Mouse (Mus musculus): ENCODE data around the gene Fgfr2.

Fgfr2 gene

DNA sequence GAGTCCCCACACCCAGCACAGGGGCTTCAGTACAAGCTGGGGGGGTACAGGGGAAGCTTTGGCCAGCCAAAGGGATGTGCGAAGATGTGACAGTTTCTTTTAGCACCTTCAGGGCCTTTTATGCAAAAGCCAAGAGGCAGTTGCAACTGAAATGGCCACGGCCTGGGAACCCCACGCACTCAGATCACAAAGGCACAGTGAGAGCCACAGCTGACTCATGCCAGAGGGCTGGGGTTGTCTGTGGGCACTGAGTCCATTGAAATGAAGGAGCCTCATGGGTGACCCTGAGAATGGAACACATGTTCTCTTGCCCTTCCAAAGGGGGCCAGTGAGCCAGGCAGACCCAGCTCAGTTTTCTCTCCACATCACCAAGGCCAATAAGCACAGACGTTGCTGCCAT lies 114.5 kb downstream of the Fgfr2 start:
- peak; percentile 6 for DNase-seq (ENCODE audit: low read depth, low spot score)

DNA sequence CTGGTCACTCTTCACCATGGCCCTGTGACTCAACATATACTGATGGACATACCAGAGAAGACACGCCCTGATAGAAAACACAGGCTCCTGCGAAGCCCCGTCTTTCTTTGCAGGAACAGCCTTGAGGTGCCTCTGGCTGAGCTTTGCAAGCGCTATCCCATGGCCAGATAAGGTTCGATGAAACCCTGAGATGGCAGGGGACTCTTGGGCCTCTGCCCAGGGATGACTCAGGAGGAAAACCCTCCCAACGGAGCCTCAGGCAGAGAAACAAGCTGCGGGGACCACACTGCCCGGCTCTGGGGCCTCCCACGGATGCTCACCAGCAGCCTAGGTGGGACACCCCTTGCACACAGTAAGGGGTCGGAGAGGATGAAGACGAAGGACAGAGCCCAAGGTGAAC lies 115.8 kb downstream of the Fgfr2 start:
- peak; percentile 92 for DNase-seq (ENCODE audit: low read depth, low spot score)

DNA sequence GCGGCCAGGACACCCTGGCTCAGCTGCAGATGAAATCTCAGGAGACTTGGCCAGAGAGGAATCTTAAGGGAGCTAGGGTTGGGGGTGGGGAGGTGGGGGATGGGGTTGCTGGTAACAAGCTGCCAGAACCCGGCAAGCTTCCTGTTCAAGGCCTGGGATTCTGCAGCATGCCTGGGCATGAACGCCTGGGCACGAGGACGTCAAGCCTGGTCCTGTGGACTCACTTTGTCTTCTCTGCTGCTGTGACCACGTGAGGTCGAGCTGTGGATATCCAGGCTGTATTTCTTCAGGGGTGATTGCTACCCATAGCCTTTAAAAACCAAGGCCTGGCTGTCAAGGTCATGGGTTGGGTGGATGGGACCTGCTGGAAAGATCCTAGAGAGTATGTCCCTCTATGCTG lies 117.4 kb downstream of the Fgfr2 start:
- DNase-seq (ENCODE audit: low read depth, low spot score) = no peak

DNA sequence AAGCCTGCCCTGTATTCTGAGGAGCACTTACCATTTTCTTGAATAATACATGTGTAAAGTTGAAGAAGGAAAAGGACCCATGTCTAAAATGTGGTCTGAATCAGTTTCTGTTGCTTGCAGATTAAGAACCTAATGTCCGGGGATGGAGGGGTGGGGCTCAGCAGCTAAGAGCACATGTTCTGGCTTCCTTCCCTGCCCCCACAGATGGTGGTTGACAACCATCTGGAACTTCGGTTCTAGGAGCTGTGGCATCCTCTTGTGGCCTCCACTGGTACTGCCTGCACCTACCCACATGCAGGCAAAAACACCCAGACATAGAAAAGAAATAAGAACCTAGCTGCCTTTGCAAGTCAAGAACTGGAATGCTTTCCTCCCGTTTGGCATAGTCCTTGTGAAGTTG lies 119.7 kb downstream of the Fgfr2 start:
- DNase-seq (ENCODE audit: low read depth, low spot score) = peak; percentile 87

DNA sequence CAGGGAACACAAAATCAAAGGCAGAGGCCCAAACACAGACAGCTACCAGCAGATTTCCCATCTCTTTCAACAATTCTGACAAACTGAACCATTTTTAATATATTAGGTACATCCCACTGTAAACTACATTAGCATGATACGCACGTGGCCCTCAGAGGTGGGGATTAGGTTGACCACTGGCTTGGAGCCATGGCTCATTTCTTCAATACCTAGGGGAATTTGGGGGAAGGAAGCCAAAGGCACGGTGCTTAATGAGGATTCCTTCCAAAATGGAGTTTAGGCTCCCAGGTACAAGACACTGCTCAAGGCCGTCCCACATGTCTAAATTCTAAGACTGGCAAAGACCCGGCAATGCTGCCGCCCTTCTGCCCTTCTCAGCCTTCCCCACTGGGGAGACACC lies 120.9 kb downstream of the Fgfr2 start:
- DNase-seq (ENCODE audit: low read depth, low spot score) = no peak

DNA sequence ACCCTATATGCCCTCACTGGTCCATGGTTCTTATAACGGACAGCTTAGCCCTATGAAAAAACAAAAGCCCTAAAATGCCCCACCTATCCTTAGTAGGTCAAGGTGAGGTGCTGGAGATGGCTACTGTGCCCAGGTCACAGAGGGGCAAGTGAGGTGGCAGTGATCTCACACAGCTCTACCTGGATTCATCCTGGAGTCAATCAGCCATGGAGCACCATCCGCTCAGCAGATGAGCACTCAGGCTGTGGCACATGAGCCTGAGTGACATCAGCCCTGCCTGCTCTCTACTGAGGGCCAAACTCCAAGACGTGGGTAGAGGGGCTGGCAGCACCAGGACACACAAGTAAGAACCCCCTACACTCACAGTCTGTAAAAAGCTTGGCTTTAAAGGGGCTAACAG lies 121.8 kb downstream of the Fgfr2 start:
- no peak for DNase-seq (ENCODE audit: low read depth, low spot score)

DNA sequence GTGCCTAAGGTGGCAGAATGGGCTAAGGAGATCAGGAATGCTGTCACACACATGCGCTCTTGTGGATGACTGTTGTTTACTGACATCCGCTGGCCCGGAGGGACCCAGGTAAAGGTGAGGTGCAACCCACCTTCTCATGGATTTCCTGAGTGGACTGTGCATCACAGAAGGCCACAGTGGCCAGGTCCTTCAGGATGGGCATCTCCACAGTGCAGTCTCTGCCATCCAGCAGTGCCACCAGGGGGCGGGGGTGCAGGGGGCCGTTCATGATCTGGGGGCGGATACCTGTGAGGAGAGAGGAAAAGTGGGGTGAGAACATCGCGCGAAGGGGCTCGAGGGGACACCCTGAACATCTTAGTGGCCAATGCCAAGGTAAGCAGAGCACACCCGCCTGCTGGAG lies 124.1 kb downstream of the Fgfr2 start:
- DNase-seq (ENCODE audit: low read depth, low spot score) = no peak

DNA sequence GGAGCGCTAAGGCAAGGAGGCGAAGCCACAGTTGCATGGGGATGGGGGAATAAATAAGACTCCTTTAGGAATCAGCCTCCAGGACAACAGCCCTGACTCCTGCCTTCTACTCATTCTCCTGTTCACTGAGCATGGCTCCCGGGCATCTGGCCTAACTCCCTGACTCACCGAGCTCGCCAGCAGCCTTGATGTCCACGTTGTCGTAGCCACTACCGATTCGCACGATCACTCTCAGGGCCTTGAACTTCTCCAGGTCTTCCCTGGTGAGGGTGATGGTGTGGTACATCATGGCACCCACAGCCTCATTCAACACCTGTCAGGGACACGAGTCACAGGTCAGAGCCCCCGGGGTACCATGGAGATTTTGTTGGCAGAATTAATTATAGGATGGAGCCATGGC lies 124.5 kb downstream of the Fgfr2 start:
- DNase-seq (ENCODE audit: low read depth, low spot score) = no peak

DNA sequence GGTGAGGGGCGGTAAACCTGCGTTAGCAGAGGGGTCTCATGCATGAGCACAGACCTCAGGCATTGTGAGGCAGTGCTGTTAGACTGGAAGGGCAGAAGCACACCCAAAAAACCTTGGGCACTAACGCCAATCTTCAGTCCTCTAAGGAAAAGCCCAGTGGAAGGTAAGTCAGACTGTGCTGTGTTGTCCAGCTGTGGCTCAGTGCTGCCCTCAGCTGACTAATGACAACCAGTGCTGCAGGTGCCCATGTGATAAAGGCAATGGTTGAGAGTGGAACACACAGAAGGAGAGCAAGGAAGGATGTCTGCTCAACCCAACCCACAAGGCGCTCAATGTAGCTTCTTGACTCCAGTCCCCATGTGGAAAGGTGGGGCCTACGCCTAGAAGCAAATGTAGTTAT lies 126.8 kb downstream of the Fgfr2 start:
- DNase-seq (ENCODE audit: low read depth, low spot score) = peak; percentile 49

DNA sequence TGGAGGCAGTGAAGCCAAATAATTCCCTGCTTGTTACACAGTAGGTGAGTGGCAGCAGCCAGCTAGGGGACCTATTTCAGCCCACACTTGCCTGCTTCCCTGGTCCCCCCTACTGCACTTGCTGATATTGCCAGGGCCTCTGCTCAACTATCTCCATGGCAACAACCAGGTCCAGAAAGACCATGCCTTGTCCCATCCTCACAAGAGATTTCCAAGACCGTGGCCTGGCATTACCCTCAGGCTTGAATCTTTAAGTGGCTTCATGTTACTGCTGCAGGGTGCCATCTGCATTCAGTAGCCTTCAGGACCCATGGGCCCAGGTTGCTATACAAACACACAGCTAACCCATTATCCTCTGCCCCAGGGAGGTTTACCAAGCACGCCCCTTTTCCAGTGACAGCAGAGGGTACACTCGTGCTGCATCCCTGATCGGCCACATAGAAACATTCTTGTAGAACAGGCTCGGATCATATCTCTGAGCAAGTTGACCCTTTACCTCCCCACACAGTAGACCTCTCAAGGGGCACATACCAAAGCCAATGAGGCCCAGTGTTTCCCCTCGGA lies 128.4 kb downstream of the Fgfr2 start:
- no peak for DNase-seq (ENCODE audit: low read depth, low spot score)

DNA sequence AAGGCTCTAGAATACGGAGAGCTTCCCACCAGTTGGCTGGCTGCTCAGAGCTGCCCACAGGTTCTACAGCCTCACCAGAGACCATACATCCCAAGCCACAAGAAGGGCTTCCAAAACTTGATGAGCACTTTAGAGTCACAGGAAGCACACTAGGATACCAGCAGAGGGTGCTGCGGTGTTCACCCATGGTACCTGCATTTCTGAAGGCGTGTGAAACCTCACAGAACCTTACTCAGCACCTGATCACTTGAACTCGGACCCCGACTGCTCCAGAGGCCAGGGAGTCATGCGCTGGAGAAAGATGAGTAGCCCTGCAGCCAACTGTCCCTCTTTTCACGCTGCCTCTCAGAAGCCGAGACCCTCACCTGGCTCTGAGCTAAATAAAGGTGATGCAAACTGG lies 129.0 kb downstream of the Fgfr2 start:
- no peak for DNase-seq (ENCODE audit: low read depth, low spot score)

DNA sequence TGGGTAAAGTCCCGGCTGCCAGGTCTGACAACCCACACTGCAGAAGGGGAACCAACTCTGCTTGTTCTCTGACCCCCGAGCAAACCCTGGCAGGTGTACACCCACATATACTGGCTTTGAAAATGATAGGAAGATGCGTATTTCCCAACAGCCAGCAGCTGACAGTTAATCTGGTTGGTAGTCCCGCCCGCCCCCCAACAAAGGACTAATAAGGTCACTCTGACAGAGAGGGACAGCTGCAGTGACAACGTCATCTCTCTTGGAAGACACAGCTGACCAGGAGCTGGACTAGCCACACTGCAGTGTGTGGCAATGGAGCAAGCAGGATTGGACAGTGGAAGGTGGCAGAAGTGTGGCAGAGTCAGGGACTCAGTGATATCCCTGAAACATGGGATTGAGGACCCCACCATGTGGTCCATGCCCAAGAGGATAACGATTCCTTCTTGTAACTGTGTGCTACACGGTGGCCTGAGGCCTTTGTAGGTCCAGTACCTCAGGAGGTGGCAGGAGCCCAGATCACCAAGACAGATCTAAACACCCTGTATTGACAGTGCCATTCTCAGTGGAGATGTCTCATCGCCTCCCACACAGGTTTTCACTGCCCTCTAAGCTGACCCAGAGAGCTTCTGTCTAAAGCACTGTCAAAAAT lies 130.1 kb downstream of the Fgfr2 start:
- no peak for DNase-seq (ENCODE audit: low read depth, low spot score)

DNA sequence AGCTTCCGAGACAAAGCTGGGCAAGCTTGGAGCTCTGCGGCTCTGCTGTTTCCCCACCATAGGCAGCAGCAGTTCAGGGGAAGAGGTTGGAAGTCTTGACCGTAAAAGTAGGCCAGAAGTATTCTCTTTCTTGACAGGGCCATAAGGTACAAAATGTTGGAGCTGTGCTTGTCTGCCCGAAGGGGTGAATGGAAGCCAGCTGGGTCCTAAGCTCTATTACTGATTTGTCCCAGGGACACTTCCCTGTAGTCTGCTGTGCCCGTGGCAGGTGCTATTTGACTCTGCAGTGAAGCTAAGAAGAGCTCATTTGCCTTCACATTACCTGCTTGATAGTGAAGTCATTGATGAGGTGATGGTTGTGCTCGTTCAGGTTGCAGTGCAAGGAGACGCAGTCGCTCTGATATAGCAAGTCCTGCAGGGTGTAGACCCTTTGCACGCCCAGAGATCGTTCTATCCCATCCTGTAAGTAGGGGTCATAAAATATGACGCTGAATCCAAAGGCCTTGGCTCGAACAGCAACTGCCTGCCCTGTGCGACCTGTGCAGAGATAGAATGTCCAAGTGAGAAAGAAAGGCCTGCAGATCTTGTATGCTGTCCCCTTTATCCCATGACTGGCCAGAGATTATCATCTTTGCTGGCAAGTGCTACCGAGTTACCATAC lies 131.8 kb downstream of the Fgfr2 start:
- no peak for DNase-seq (ENCODE audit: low read depth, low spot score)

DNA sequence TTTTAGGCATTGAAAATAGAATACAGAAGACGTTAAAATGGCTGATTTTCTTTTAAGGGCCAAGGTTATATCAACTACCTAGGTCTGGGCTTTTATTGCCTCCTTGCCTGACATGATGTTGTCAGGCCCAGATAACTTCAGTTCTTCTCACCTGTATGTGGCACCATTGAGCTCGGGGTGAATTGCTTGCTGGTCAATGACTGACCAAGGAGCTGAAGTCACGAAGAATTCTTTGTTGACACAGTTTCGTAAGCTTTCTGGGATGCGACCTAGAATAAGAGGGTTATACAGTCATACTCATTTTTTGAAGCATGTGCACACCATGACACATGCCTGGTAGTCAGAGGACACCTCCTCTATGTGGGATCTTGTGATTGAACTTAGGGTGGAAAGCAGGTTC lies 133.3 kb downstream of the Fgfr2 start:
- no peak for DNase-seq (ENCODE audit: low read depth, low spot score)

DNA sequence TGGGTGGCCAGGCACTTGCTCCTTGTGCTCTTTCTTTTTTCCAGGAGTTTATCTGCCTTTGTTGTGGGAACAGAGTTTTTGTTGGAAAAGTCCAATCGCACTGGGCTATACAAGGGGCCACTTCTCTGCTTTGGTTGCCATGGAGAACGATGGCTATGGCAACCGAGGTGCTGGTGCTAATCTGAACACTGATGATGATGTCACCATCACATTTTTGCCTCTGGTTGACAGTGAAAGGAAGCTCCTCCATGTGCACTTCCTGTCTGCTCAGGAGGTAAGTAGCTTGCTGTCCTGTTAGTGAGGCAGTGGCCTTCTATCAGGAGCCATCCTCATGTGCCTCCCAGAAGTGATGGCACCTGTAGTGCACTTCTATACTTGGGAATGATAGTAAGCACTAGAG lies 140.5 kb downstream of the Fgfr2 start:
- DNase-seq (ENCODE audit: low read depth, low spot score) = no peak

DNA sequence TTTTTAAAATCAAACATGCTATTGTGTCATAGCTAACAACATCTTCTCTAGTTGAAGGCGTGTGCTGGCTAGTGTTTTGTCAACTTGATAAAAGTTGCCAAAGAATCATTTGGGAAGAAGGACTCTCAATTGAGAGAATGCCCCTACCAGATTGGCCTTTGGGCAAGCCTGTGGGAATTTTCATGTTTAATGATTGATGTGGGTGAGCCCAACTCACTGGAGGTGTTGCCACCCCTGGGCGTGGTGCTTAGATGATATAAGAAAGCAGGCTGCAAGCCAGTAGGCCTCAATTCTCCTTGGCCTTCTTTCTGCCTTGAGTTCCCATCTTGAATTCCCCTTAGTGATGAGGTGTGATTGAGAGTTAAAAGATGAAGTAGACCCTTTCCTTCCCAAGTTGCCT lies 145.2 kb downstream of the Fgfr2 start:
- no peak for DNase-seq (ENCODE audit: low read depth, low spot score)

DNA sequence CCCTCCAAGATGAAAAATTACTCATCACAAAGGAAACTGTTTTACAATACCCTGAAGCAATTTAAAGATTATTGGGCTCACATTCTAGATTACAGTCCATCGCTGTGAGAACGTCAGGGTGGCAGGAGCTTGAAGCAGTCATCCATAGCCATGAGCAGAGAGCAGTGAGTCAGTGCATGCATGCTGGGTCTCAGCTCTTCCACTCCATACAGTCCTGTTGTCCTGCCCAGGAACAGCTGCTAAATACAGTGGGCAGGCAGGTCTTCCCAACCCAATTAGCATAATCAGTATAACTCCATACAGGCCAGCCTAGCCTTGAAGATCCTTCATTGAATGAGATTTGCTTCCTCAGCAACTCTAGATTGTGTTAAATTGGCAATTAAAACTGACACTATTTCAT lies 147.1 kb downstream of the Fgfr2 start:
- no peak for DNase-seq (ENCODE audit: low read depth, low spot score)

DNA sequence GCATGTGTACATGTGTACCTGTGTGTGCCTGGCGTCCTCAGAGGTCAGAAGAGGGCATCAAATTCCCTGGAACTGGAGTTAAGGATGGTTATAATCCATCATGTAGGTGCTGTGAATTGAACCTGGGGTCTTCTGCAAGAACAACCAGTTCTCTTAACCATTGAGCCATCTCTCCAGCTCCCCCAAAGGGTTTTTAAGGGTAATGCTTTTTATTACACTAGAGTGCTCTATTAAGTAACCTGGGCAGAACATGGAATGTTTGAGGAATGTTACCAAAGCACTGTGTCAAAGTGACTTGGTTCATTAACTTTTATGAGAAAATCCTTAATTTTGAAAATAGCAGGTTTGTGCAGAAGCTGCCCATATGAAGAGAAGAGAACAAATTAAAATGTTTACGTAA lies 151.1 kb downstream of the Fgfr2 start:
- DNase-seq (ENCODE audit: low read depth, low spot score) = no peak

DNA sequence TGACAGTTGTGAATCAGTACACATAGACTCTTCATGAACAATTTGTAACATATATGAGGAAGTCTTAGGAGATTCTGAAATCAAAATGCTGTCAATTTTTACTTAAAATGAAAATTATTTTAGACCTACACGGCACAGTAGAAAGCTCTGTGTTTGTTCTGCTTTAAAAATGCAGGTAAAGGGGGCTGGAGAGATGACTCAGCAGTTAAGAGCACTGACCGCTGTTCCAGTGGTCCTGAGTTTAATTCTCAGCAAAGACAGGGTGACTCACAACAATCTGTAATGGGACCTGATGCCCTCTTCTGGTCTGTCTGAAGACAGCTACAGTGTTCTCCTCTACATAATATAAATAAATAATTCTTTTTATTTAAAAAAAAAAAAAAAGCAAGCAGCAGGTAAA lies 157.4 kb downstream of the Fgfr2 start:
- DNase-seq (ENCODE audit: low read depth, low spot score) = peak; percentile 38

DNA sequence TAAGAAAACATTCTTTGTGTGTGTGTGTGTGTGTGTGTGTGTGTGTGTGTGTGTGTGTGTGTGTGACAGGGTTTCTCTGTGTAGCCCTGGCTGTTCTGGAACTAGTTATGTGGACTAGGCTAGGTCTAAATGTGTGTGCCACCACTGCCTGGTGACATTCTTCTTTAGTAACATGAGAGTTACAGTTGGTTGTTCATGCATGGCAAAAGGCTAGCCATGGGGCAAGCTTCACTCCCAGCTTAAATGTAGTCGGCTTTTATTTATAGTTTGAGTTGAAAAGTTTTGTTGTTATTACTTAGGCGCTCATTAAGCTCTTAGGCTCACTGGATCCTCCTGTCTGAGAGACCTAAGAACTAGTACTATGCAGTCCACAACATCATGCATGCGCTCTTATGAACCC lies 158.8 kb downstream of the Fgfr2 start:
- no peak for DNase-seq (ENCODE audit: low read depth, low spot score)

DNA sequence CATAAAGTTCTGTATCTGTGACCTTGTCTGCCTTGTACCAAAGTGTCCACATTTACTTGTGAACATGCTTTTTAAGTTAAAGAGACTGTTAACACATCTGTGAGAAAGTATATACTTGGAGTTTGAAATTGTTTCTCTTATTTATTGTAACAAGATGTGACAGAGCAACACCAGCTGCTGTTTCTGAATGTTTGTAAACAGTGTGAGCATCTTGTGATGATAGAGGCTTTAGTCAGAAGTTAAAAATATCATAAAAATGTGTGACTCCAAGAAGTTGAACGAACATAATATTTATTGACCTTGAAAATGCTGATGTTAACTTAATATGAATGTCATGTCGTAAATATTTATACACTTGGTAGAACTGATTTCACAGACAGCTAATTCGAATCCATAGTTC lies 172.5 kb downstream of the Fgfr2 start:
- DNase-seq (ENCODE audit: low read depth, low spot score) = no peak

DNA sequence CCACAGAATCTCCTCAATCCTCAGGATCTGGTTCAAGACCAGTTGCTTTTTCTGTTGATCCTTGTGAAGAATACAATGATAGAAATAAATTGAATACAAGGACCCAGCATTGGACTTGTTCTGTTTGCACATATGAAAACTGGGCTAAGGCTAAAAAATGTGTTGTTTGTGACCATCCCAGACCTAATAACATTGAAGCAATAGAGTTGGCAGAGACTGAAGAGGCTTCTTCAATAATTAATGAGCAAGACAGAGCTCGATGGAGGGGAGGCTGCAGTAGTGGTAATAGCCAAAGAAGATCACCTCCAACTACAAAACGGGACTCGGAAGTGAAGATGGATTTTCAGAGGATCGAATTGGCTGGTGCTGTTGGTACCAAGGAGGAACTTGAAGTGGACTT lies 173.2 kb downstream of the Fgfr2 start:
- no peak for DNase-seq (ENCODE audit: low read depth, low spot score)

DNA sequence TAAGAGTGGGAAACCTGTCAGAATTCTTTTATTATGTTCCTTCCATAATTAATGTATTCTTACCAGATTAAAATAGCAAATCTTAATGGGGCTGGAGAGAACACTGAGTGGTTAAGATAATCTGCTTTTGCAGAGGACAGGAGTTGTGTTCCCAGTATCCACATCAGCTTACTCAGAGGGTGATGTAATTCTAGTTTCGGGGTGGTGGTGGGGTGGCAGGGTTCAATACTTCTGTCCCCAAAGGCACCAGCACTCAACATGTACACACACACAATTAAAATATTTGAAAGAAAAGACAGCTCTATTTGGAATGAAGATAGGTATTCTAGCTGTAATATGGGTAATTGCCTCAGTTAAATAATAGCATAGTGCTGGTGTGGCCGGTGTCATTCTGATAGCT lies 182.6 kb downstream of the Fgfr2 start:
- no peak for DNase-seq (ENCODE audit: low read depth, low spot score)

DNA sequence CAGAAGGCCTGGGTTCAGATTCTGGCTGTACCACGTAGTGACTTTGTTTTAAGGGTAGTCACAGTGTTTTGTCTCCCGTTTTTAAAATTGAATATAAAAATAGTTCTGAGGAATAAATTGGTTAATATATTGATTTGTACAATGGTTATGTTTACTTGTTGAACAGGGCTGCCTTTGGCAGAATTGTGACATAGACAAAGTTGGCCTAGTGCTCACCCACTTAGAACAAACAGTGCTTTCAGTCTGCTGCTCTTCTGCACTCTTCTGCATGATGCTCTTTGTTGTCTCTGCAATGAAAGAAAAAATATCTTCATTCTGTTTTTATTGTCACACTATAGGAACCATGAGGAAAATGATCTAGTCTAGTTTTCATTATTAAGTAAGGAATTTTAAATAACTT lies 184.0 kb downstream of the Fgfr2 start:
- DNase-seq (ENCODE audit: low read depth, low spot score) = no peak
